Mouse (Mus musculus): Measurements from ENCODE around the gene Fgf15.
"Not testable (repeated sequence)": the region's sequence is repeated elsewhere in the genome, so short reads cannot be mapped to it uniquely, and the experiment has no call there.

Gene Fgf15

DNA sequence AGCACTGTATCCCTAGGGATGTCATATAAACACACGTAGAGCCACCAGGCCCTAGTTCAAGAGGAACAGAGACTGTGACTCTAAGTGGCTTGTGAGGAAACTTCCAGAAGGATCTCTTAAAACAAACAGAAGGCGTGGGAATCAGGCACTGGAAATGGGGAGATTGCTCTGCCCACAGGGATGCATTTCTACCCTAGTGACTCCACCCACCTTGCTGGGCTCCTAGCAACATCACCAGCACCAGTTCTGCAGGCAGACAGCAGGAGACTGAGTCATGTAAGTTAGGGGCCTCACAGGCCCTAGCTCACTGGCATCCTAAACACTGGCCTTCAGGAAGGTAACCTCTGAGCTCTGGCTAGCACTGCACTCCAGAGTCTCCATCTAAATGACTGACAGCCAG, 4.5 kb upstream of the Fgf15 start:
- DNase-seq, result no peak

DNA sequence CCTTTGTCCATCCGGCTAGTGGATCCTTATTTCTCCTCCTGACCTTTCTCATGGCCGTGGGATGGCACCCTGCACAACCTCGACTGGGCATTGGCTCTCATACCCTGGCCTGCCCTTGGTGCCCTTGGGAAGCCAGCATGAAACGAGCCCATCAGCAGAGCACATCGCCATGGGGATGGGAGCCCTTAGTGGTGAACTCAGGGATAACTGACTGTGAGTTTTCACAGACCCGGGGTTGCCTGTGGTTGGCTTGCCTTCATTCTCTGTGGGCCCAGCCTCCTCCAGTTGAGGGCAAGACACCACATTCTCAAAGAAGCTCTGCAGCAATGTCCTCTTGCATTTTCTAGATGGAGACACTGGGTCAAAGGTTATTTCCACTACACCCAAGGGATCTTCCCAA, 4.0 kb upstream of the Fgf15 start:
- no peak for DNase-seq

DNA sequence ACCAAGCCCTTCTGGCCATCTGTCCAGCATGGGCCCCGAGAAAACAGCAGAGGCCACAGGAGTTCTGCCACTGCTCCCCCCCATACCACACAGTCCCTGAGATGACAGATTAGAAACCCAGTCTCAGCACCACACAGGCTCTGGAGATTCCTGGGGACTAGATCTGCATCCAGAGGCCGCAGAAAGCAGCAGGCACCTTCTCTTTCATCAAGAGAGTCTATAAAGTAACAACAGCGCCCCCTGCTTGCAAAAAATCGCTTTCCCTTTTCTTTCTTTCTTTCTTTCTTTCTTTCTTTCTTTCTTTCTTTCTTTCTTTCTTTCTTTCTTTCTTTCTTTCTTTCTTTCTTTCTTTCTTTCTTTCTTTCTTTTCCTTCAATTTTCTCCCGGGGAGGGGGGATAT, 2.1 kb upstream of the Fgf15 start:
- peak; percentile 52 for DNase-seq

DNA sequence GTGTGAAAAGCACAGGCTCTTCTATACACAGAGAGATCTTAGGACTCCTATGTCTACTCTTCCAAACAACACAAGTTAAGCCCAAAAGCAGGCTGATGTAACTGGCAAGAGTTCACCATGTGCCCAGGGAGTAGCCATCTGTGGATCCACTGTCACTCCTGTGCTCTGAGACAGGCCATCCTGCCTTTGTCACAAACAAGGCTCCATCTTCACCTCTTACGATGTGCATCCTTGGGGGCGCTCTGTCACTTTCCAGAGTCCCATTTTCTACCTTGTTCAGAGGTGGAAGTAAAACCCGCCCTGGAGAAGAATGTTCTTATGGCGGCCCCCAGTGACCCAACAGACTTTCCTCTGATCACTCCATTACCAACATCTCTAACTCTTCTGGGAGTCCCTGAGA, 1.6 kb upstream of the Fgf15 start:
- DNase-seq, result no peak

DNA sequence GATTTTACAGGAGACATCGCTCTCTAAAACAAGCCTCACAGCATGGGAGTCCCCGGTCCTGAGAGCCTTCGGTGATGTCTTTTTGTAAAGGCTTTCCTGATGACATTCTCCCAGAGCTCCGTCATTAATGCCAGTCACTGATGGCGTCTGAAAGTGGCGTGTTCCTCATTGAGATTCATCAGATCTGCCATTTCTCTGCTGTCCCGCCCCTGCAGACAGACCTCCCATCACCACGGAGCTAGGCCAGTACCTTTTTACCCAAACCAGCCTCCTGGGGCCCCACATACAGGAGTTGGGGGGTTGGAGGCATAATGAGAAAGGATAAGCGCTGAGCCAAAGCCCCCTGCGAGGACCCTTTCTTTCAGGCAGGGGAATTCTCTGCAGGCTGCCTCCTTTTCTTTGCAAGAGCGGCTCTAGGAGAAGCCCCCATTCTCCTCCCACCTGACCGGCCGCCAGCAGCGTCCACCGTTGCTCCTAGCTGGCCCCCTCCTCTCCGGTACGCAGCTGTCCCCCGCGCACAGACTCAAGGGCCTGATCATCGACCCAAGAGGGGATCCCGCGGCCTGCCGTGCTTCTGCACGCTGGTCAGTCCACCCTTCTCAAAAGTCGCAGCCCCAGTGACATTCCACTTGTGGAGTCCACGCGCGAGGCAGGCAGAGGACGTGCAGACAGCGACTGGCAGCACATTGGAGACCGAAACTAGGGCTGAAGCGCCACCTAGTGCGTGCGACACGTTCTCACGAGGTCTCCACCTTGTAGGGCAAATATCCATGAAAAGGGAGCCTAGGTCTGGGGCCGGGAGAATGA, 823 bp upstream of the Fgf15 start:
- DNase-seq, result peak; percentile 81

DNA sequence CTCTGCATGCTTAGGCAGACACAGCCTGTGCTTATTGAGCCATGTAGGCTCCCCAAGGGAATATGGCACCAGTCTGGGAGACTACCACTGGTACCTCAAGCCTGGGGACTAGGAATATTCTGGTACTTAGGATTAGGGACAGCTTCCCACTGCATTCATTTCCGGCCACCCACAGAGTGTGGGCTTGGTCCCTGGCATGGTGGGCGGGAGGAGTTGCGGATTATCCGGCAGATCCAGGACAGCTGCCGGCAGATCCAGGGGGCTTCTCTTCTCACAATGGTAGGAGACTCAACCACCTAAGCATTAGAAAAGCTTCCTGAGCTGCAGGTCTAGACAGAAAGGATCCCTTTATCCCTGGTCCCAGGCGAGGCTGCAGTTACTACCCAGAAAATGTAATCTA, 2.2 kb downstream of the Fgf15 start:
- no peak for DNase-seq

DNA sequence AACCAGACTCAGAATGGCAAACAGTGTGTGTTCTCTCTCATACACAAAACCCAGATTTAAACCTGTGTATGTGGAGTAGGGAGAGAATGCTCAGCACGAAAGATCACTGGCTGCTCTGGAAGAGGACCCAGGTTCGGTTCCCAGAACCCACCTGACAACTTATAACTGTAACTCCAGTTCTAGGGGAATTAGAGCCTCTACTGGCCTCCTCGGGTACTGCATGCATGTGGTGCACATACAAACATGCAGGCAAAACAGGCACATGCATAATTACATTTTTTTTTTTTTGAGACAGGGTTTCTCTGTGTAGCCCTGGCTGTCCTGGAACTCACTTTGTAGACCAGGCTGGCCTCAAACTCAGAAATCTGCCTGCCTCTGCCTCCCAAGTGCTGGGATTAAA, 9.2 kb downstream of the Fgf15 start:
- not testable (repeated sequence) for DNase-seq

DNA sequence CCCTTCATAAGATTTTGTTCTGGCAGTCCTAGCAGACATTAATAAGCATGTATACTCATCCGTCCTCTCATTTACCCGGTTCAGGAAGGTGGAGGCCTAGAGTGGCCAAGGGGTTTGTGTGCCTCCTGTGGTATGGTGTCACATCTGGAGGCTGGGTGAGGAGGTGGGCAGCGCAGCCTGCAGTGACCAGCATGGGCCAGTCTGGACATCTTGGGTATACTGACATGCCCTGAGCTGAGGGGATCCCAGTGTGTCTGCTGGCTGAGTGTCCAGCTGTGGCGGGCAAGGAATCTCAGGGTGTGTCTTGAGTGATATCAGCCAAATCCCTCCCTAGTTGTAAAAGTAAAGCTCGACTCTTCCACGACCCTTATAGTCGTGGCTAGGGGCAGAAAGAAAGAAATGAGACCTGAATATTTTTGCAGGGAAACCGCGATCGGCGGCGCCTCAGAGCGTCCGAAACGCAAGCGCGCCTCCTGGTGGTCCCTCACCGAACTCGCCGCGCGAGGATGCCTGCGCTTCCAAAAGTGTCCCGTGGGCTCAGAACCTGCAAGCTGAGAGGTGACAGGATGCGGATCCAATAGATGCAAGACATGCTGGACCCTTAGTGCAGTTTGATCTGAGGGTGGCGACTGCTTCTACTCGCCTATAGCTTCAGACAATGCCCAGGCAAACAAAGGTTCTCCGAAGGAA, 10.5 kb downstream of the Fgf15 start:
- DNase-seq, result peak; percentile 66

DNA sequence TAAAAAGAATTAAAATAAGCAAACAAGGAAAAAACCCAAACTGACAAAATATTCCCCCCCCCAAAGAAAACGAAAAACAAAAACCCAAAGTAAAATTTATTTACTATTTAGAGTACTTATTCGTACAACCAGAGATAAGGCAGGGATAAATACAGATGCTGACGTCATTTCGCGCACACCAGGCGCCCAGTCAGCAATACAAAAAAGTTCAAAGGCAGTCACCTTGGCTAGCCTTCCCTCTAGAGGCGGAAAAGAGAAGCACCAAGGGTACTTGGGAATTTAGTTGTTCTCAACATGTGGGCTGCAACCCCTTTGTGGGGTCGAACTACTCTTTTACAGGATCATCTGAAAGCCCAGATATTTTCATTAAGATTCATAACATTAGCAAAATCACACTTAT, 11.5 kb downstream of the Fgf15 start:
- no peak for DNase-seq

DNA sequence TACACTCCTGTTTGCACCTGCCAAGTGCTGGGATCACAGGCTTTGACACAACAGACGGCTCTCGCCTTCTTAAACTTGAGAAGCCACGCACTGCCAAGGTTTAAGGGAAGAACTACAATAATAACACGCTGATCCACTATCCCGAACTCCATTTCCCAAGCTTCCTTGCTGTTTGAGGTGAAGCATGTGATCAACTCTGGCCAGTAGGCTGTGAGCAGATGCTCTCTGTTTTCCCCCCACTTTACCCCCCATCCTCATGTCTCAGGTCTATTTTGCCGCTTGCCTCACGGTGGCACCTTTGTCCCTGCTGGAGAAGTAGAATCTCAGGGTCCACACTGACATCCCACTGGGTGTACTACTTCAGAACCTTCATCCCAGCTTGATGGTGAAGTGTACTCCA, 12.4 kb downstream of the Fgf15 start:
- DNase-seq, result no peak

DNA sequence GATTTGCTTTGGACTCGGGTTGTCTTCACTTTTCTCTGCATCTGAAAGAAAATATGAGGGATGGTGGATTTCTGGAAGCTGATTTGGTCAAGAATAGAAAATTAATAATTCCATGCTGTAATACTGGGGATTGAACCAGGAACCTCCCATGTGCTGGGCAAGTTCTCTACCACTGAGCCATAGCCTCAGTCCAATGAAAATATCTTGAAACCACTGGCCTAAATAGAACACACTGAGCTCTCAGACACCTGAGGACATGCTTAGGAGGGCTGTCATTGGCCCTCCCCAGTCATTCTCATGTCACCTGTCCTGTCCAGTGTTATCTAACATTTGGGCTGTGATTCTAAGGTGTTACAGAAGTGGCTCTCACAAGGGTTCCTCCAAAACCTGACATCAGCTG, 14.8 kb downstream of the Fgf15 start:
- DNase-seq, result no peak

DNA sequence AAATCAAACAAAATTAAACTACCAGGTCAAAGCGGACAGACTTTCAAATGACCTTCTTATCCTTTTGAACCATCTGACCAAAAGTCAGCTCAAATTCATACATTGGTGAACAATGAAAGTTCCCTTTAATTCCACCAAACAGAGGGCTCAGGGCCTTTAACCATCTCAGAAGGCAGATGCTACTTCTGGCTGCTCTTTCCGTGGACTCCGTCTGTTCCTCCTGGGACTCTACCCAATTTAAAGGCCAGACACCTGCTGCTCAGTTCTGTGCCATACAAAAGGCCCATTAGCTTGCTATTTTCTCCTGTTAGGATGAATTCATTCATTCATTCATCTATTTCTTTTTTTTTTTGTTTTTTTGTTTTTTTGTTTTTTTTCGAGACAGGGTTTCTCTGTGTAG, 16.6 kb downstream of the Fgf15 start:
- DNase-seq, result no peak

DNA sequence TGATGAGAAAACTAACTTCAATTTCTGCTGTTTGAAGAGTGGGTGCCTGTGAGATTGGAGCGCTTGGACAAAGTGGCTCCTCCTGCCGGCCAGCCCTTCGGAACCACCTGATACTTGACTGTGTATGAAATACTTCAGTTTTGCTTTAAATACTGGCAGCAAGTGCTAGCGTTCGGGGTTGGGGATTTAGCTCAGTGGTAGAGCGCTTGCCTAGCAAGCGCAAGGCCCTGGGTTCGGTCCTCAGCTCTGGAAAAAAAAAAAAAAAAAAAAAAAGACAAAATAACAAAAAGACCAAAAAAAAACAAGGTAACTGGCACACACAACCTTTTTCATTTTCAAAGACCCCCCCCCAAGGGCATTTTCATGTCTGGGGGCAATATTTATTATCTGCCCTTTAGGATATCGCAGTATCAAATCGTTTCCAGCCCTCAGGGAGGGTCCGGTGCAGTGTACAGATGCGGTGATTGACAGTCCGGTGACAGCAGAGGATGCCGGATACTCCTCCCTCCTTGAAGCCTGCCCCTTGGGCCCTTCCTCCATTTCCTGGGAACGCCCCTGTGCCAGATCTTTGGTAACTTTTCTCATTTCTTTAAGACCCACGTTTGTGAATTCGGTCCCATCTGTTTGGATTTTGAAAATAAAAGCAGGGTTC, 18.1 kb downstream of the Fgf15 start:
- no peak for DNase-seq

DNA sequence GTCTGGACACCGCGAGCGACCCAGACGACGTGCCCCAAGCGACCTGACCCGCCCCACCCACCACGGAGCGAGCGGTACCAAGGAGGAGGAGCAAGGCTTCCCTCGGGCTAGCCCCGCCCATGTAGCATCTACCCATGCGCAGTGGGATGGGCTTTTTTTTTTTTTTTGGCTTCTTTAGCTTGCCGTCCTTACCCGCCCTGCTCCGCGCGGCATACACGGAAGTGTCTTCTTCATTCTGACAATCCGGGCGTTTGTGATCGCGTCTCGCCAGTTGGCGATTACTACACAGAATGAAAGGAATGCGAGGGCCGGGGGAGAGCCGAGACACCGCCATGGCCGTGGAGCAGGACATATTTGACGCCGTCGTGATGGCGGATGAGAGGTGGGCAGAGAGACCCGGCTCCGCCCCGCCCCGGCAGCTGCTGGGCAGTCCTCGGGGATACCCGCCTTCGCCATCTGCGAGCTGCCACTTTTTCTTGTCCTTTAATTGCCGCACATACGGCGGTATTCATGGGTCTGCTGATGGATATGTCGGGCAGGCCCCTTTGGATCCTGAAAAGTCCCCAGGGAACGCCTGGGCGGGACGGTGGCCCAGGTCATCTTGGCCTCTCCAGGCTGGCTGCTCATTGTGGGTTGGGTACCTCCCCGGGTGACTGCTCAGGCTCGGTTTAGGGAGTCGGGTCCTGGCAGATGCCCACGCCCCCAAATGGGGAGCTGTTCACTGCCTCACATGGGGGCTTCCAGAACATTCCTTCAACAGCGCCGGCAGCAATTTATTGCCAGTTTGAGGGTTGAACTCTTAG, 18.8 kb downstream of the Fgf15 start, which contains the start of gene LTO1:
LTO1 (plus strand) TSS at position 153 of the 803 bp plus-strand sequence.
- peak; percentile 89 for DNase-seq

DNA sequence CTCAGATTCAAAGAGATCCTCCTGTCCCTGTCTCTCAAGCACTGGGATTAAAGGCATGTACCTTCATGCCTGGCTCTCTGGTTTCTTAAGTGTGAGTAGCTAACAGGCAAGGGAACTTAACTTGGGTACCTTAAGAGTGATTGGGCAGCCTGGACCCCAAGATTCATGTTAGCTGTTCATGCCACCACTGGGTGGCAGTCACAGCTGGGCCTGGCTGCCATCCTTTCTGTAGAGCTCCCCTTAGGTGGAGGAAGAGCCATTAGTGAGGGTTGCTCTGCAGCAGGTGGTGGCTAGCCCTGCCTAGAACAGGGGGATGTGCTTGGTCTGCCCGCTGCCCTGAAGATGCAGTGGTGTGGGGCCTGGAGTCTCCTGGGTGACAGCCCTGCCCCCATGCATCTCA, 22.5 kb downstream of the Fgf15 start:
- DNase-seq, result no peak

DNA sequence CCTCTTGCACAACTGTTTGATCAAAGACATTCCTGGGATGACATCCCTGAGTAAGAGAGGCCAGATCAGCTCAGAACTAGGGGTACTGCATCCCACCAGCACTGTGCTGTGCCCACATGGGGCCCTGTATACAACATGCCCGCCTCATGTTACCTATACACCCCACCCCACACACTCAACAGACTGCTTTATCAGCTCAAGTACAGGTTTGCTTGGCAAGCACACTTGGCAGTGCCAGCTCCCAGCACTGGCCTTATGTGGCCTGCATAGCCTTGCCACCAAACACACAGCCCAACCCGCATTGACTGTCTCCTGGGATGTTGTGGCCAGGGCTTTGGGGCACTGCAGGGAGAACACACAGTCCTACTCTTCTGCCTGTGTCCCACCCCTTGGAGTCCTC, 31.3 kb downstream of the Fgf15 start:
- DNase-seq, result no peak

DNA sequence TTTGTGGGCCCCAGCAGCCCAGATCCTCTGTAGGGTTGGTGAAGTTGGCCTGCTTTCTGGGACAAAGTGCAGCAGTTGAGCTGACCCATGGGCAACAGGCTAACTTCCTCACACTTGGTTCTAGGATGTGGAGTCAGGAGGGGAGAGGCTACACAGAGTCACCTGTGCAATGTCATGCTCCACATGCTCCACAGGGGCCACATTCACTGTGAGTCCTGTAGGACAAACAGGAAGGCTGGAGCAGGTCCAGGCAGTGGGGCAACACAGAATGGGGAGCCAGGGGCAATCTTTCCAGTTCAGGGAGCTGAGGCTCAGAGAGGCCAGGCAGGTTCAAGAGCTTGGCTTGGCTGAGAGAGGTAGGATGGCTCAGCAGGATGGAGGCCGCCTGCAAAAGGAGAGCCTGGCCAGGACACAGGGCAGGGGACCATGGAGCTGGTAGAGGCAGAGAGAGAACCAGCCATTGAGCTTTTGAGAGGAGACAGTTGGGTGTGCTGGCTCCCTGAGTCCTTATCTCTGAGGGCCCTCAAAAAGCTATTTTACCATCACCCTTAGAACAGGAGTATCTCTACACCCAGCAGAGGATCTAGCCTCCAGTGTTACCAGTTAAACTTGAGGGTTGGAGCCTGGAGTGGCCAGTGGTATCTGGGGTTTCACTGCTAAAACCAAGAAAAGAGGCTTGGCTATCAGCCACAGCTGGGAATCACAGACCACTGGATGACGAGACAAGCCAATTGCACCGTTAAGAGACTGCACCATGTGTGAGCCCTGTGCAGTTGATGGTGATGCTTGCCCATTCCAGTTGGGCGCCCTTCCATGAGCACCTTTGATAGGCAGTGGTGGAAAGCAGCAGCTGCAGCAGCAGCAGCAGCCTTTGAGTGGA, 31.9 kb downstream of the Fgf15 start:
- no peak for DNase-seq

DNA sequence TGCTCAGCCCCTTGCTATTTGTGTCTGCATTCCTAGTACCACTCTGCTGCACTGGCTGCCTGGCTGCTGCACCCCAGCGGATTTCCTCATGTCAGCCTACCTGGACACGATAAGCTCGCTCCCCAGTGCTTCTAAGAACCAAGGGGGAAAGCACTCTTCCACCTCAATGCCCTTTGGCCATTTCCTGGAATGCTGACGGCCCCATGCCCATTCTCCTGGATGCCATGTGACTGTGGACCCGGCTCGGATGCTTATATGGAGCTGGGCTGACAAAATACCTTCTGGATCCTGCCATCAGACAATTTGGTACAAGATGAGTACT, 32.5 kb downstream of the Fgf15 start:
- DNase-seq, result no peak

DNA sequence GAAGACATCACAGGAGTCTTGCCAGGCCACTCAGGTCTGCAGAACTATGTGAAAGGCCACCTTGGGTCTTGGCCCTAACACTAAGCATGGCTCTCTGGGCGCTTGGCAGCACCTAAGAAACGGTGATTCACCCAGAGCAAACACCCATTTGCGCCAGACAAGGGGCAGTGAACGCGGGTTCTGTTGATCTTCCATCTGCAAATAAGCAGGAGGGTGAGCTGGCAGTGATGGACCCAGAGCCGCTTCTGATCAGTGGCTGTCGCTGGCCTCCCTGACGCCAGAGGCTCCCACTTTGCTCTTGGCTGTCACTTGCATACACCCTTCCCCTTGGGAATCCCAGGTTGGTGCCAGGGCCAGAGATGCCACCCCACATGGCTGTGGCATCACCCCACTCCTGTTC, 33.2 kb downstream of the Fgf15 start:
- DNase-seq, result no peak

DNA sequence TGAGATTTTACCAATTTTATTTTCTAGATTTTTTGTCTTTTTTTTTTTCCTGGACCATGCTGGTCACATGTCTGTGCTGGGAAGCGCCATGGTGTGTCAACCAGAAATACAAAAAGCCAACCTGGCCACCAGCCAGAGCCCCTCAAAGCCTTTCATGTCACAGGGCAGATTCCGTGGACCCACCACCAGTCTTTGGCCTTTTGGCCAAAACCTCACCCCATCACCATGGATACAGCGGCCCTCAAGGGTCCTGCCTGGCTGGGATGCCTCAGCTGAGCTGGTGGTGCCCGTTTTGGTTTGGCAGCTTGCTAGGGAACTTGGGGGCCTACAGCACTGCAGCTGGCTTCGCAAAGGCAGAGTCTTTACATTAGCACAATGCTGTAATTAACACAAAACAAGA, 33.6 kb downstream of the Fgf15 start:
- DNase-seq, result no peak

DNA sequence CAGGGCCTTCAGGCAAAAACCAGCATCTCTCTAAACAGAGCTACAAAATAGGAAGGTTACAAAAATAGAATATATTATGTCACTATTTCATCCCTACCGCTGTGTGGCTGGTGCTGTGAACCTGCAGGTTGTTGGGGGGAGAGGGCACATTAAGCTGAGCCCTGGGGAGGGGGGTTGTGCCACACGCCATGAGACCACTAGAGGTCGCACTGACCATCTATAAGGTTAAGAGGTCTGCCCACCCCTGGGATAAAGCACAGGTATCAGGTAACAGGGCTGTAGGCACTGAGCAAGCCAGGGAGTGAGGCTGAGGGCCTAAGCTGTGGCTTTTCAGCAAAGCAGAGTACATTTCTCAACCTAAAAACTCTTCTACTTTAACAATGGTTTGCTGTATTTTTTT, 35.4 kb downstream of the Fgf15 start:
- peak; percentile 43 for DNase-seq

DNA sequence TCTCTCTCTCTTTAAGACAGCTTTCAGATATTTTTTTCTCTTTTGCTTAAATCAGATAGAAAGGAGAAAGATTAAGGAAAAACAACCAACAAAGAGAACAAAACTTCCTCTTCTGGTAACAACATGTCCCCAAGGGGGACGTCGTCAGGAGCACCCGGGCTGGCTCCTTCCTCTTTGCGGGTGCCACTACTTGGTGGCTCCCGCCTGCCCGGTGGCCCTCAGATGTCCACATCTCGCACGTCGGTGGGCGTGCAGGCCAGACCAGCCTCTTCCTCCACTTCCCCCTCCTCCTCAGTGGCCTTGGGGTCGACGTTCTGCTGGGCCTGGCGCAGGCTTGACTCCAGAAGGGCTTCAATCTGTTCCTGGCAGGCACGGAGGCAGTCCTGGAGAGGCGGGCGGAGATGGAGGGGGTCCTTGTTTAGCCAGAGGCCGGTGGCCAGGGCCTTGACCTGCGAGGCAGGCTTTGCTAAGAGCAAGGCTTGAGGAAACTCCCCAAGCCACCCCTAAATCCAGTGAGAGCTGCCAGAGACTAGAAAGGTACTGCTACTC, 36.1 kb downstream of the Fgf15 start:
- no peak for DNase-seq

All from lung, postnatal 14 days (tissue).